Mouse (Mus musculus) cortical plate, adult 2 months (tissue): ENCODE measurements at regions not wholly inside any gene's neighbourhood (a gene's known extent, or its start where the extent isn't known, plus 50 kb on each side); places are given as distances from the start of the nearest gene placed in this dataset.

Experiments
- CTCF ChIP-seq: fragments of 200-500 bp; IDR thresholded peaks from 2 replicates; pipeline ENCODE4 v1.5.1; 2011; ENCODE audit warnings: mild to moderate bottlenecking, control low read depth, low read length; ENCODE audit not compliant: insufficient read depth; ENCODE audit errors: extremely low read depth
- POLR2A ChIP-seq: fragments of 200-500 bp; IDR thresholded peaks from 2 replicates; pipeline ENCODE4 v1.6.1; 2011; ENCODE audit warnings: mild to moderate bottlenecking, low read length, control low read depth; ENCODE audit not compliant: insufficient read depth; ENCODE audit errors: extremely low read depth

GRCm38 (mm10) chr9:33629731-33630473 lies 855.8 kb upstream of the Kirrel3 start:
- no peak for TF ChIP-seq POLR2A
- TF ChIP-seq CTCF = no peak
